Mouse (Mus musculus) kidney, postnatal 14 days (tissue): ENCODE results near the gene Sec14l2.
A peak's percentile ranks its signal among the peaks of the same experiment; 100 is the strongest.

Experiments
- DNase-seq: peaks from one replicate; pipeline ENCODE4 v3.0.0; 2022; ENCODE audit warnings: mixed read lengths

The Sec14l2 gene

GRCm38 (mm10) chr11:4098120-4098519 is 25.1 kb downstream of the Sec14l2 start:
- DNase-seq: no peak

GRCm38 (mm10) chr11:4097091-4097621 is 26.1 kb downstream of the Sec14l2 start:
- DNase-seq: no peak

- peak; percentile 99 for DNase-seq
Measured at GRCm38 (mm10) chr11:4096054-4096984, 26.9 kb downstream of the Sec14l2 start.

- DNase-seq: peak; percentile 70
Measured at GRCm38 (mm10) chr11:4095171-4096053, 27.8 kb downstream of the Sec14l2 start, which contains the start of gene Mtfp1. Mtfp1 (minus strand) TSS chr11:4095445.

GRCm38 (mm10) chr11:4094378-4095170 is 28.6 kb downstream of the Sec14l2 start:
- peak; percentile 72 for DNase-seq

- no peak for DNase-seq
Measured at GRCm38 (mm10) chr11:4093459-4094377, 29.5 kb downstream of the Sec14l2 start.

- DNase-seq: no peak
Measured at GRCm38 (mm10) chr11:4087267-4087666, 35.9 kb downstream of the Sec14l2 start.

- no peak for DNase-seq
Measured at GRCm38 (mm10) chr11:4086246-4086645, 37.0 kb downstream of the Sec14l2 start.

GRCm38 (mm10) chr11:4083316-4084078 is 39.7 kb downstream of the Sec14l2 start:
- DNase-seq: peak; percentile 72

GRCm38 (mm10) chr11:4080219-4080618 is 43.0 kb downstream of the Sec14l2 start:
- DNase-seq: peak; percentile 64

- DNase-seq: no peak
Measured at GRCm38 (mm10) chr11:4078267-4078933, 44.8 kb downstream of the Sec14l2 start.

- peak; percentile 67 for DNase-seq
Measured at GRCm38 (mm10) chr11:4076633-4077032, 46.6 kb downstream of the Sec14l2 start.

GRCm38 (mm10) chr11:4069664-4070063 is 53.6 kb downstream of the Sec14l2 start:
- DNase-seq: no peak

- DNase-seq: no peak
Measured at GRCm38 (mm10) chr11:4064627-4065122, 58.5 kb downstream of the Sec14l2 start, which contains the start of gene Sec14l3. Sec14l3 (plus strand) TSS chr11:4064841.

- no peak for DNase-seq
Measured at GRCm38 (mm10) chr11:4062981-4063380, 60.2 kb downstream of the Sec14l2 start.

GRCm38 (mm10) chr11:4062523-4062922 is 60.7 kb downstream of the Sec14l2 start:
- DNase-seq: no peak

GRCm38 (mm10) chr11:4060866-4061575 is 62.2 kb downstream of the Sec14l2 start:
- DNase-seq: no peak

- peak; percentile 81 for DNase-seq
Measured at GRCm38 (mm10) chr11:4053586-4053985, 69.6 kb downstream of the Sec14l2 start.

- DNase-seq: no peak
Measured at GRCm38 (mm10) chr11:4048438-4048837, 74.8 kb downstream of the Sec14l2 start.
